Mouse (Mus musculus) layer of hippocampus, postnatal 25 days (tissue): ENCODE data around the gene Cdyl2. TPM values are rescaled to one million over a fixed set of nuclear protein-coding genes. Genes with fewer than 3 reads are reported as not detected.

Source experiments
- DNase-seq, 2 experiments: peaks; one replicate each; pipeline ENCODE4 v3.0.0; 2022; ENCODE audit warnings: mixed read lengths in 2 of 2, low spot score in 1 of 2; ENCODE audit errors: extremely low spot score in 1 of 2
- total RNA-seq, 2 experiments: library from RNA; stranded (reverse); gene quantifications; 2 replicates each; pipeline ENCODE4 v1.2.3; 2021

The Cdyl2 gene
- total RNA-seq, 2 experiments from 2014 or later: 8.3 to 9.7 TPM

- DNase-seq: no peak
Observed at GRCm38 (mm10) chr8:116627854-116628479, 104.8 kb downstream of the Cdyl2 start.

- DNase-seq: no peak
Observed at GRCm38 (mm10) chr8:116623591-116623990, 109.2 kb downstream of the Cdyl2 start.

- no peak for DNase-seq
Observed at GRCm38 (mm10) chr8:116622326-116622725, 110.5 kb downstream of the Cdyl2 start.

- DNase-seq: peak in 1 of 2 experiments; percentile 17
Observed at GRCm38 (mm10) chr8:116621158-116621961, 111.4 kb downstream of the Cdyl2 start.

- DNase-seq: peak in 1 of 2 experiments; percentile 12
Observed at GRCm38 (mm10) chr8:116619686-116620320, 113.0 kb downstream of the Cdyl2 start.

GRCm38 (mm10) chr8:116619221-116619620, 113.6 kb downstream of the Cdyl2 start:
- DNase-seq: no peak

GRCm38 (mm10) chr8:116618797-116619196, 114.0 kb downstream of the Cdyl2 start:
- DNase-seq: no peak

- no peak for DNase-seq
Observed at GRCm38 (mm10) chr8:116617891-116618290, 114.9 kb downstream of the Cdyl2 start.

- no peak for DNase-seq
Observed at GRCm38 (mm10) chr8:116616369-116616768, 116.4 kb downstream of the Cdyl2 start.

GRCm38 (mm10) chr8:116614901-116615300, 117.9 kb downstream of the Cdyl2 start:
- no peak for DNase-seq

GRCm38 (mm10) chr8:116606171-116606570, 126.6 kb downstream of the Cdyl2 start:
- no peak for DNase-seq

GRCm38 (mm10) chr8:116602806-116603205, 130.0 kb downstream of the Cdyl2 start:
- DNase-seq: peak in 1 of 2 experiments; percentile 16

- DNase-seq: no peak
Observed at GRCm38 (mm10) chr8:116599728-116600127, 133.1 kb downstream of the Cdyl2 start.

GRCm38 (mm10) chr8:116591226-116591625, 141.6 kb downstream of the Cdyl2 start:
- DNase-seq: no peak

- DNase-seq: no peak
Observed at GRCm38 (mm10) chr8:116590546-116590945, 142.2 kb downstream of the Cdyl2 start.

GRCm38 (mm10) chr8:116590106-116590505, 142.7 kb downstream of the Cdyl2 start:
- no peak for DNase-seq

GRCm38 (mm10) chr8:116587616-116588468, 144.9 kb downstream of the Cdyl2 start:
- no peak for DNase-seq

GRCm38 (mm10) chr8:116581318-116582019, 151.3 kb downstream of the Cdyl2 start:
- no peak for DNase-seq

- DNase-seq: no peak
Observed at GRCm38 (mm10) chr8:116576732-116577131, 156.1 kb downstream of the Cdyl2 start.

- DNase-seq: no peak
Observed at GRCm38 (mm10) chr8:116573085-116573484, 159.7 kb downstream of the Cdyl2 start.
